Mouse (Mus musculus) heart, embryonic 12.5 days (tissue): ENCODE results near the gene Ptdss2. TPM values are rescaled to one million over a fixed set of nuclear protein-coding genes. Genes with fewer than 3 reads are reported as not detected.

ENCODE experiments used
- ATAC-seq: fragments of 200-750 bp; cut with Nextera tagmentation; 2 replicates; pipeline ENCODE4 v1.8.0; 2017; ENCODE audit warnings: moderate TSS enrichment, moderate library complexity; ENCODE audit not compliant: insufficient number of reproducible peaks, low FRiP score
- H3K27ac ChIP-seq: fragments of 300-500 bp; sonication (generic); 2 replicates; pipeline ENCODE4 v1.5.1; 2016; ENCODE audit warnings: mild to moderate bottlenecking, moderate library complexity; ENCODE audit not compliant: poor library complexity, severe bottlenecking
- H3K27me3 ChIP-seq: fragments of 300-500 bp; sonication (generic); replicated peaks from 2 replicates; pipeline ENCODE4 v1.6.1; 2016; ENCODE audit warnings: mild to moderate bottlenecking, moderate library complexity
- H3K36me3 ChIP-seq: fragments of 300-500 bp; sonication (generic); 2 replicates; pipeline ENCODE4 v1.6.1; 2016; ENCODE audit warnings: mild to moderate bottlenecking, moderate library complexity
- H3K4me1 ChIP-seq: fragments of 300-500 bp; sonication (generic); replicated peaks from 2 replicates; pipeline ENCODE4 v1.6.1; 2016; ENCODE audit warnings: mild to moderate bottlenecking
- H3K4me2 ChIP-seq: fragments of 300-500 bp; sonication (generic); 2 replicates; pipeline ENCODE4 v1.6.1; 2016; ENCODE audit warnings: mild to moderate bottlenecking, moderate library complexity
- H3K4me3 ChIP-seq: fragments of 300-500 bp; sonication (generic); 2 replicates; pipeline ENCODE4 v1.5.1; 2016; ENCODE audit warnings: mild to moderate bottlenecking
- H3K9ac ChIP-seq: fragments of 300-500 bp; sonication (generic); 2 replicates; pipeline ENCODE4 v1.6.1; 2016; ENCODE audit warnings: mild to moderate bottlenecking, moderate library complexity
- H3K9me3 ChIP-seq: fragments of 300-500 bp; sonication (generic); replicated peaks from 2 replicates; pipeline ENCODE4 v1.6.1; 2016; ENCODE audit warnings: mild to moderate bottlenecking, moderate library complexity
- WGBS: fragments of 180-500 bp; shearing (Covaris S2); methylation state at CpG from one replicate; pipeline ENCODE4 v1.1.7; 2016; 5-methylcytosine and 5-hydroxymethylcytosine counted together
- polyA plus RNA-seq: library from polyadenylated mRNA; unstranded; fragments of >200 nt; fragmentation: Nextera tagmentation; extraction: Ambion mirVana; gene quantifications from 2 replicates; pipeline ENCODE4 v1.2.1, GENCODE M21; 2016

Gene Ptdss2
- polyA plus RNA-seq, 1 experiment from 2014 or later, result 65.9 TPM

DNA sequence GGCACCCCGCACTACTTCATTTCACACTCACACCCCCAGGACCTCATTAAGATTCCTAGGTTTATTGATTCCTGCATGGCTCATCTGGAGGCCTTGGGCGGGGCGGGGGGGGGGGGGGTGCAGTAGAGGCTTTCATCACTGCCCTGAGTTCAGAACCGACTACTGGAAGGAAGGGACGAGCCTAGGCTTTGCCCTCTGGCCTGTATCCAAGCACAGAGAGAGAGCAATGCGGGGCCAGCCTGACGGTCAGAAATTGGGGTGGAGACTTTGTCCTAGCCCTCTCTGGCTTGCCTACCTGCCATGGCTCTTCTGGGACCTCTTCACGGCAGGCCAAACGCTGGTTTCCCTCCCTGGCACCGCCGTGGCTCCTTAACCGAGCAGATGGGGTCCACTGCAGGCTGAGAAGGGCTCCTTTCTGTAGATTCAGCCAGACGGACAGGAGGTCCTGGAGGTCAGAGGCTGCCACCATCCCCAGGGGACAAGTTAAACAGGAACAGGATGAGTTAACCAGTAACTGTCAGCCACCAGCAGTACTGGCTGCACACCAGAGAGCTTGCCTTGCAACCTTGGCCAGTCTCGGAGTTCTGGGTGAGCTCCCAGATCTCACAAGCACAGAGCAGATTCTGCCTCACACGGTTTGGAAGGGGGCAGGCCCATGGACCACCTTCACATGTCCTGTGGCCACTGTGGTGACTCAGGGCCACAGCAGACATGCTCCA lies 27.5 kb upstream of the Ptdss2 start:
- peaks cover 63% of the 10 kb centered on the region for H3K27me3 ChIP-seq

DNA sequence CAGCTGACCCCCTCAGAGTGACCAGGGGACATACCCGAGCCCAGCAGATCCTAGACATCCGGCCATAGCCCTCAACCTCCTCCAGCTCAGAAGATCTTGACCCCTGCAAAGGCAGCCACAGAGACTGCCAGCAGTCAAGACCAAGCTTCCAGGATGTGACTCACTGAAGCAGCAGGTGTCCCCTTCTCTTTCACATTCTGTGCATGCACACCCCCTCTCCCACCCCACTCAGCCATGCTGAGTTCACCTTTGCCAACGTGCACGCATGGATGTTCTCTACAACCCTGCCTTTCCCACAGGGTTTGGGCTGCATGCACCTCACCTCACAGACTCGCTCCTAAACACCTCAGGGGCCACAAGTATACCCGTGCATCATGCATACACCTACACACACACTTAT lies 26.2 kb upstream of the Ptdss2 start:
- H3K9me3 ChIP-seq, result no peaks in the 10 kb centered on the region
- H3K9ac ChIP-seq, result no peak overlapping the region
- no peaks in the 10 kb centered on the region for H3K36me3 ChIP-seq
- peak overlapping the region; percentile 36 for H3K4me2 ChIP-seq
- H3K4me1 ChIP-seq, result peaks cover 20% of the 10 kb centered on the region
- no peak overlapping the region for H3K4me3 ChIP-seq
- 0 out of 2 replicates have a peak overlapping the region, but pooled peaks have one; percentile 1 for H3K27ac ChIP-seq
- ATAC-seq, result no peak
- WGBS, result 74% methylated on average over 6 of the region's 6 CpGs
- H3K27me3 ChIP-seq, result peaks cover 61% of the 10 kb centered on the region

More for the DNA sequence above, 27.5 kb upstream of the Ptdss2 start:
- 69% methylated on average over 15 of the region's 15 CpGs for WGBS
- no peaks in the 10 kb centered on the region for H3K36me3 ChIP-seq
- H3K4me1 ChIP-seq, result peaks cover 13% of the 10 kb centered on the region
- no peak for ATAC-seq
- no peaks in the 10 kb centered on the region for H3K9me3 ChIP-seq
- no peak overlapping the region for H3K9ac ChIP-seq
- no peak overlapping the region for H3K27ac ChIP-seq
- H3K4me3 ChIP-seq, result no peak overlapping the region
- H3K4me2 ChIP-seq, result no peak overlapping the region

- no peaks in the 10 kb centered on the region for H3K36me3 ChIP-seq
- H3K4me3 ChIP-seq, result 0 out of 2 replicates have a peak overlapping the region, but pooled peaks have one; percentile 7
- peak overlapping the region; percentile 36 for H3K4me2 ChIP-seq
- H3K4me1 ChIP-seq, result peaks cover 20% of the 10 kb centered on the region
- peaks cover 61% of the 10 kb centered on the region for H3K27me3 ChIP-seq
- H3K27ac ChIP-seq, result 0 out of 2 replicates have a peak overlapping the region, but pooled peaks have one; percentile 1
- H3K9ac ChIP-seq, result no peak overlapping the region
- WGBS, result 25% methylated on average over 6 of the region's 6 CpGs
- no peaks in the 10 kb centered on the region for H3K9me3 ChIP-seq
- ATAC-seq, result peak; percentile 43; the same call in 1 of the 2 replicates
Measured at GRCm38 (mm10) chr7:141096649-141097056, 25.5 kb upstream of the Ptdss2 start.

- ATAC-seq, result no peak
- no peaks in the 10 kb centered on the region for H3K9me3 ChIP-seq
- H3K4me1 ChIP-seq, result peaks cover 17% of the 10 kb centered on the region
- no peak overlapping the region for H3K9ac ChIP-seq
- WGBS, result 72% methylated on average over 5 of the region's 5 CpGs
- H3K27ac ChIP-seq, result no peak overlapping the region
- H3K27me3 ChIP-seq, result peaks cover 62% of the 10 kb centered on the region
- H3K4me2 ChIP-seq, result no peak overlapping the region
- no peak overlapping the region for H3K4me3 ChIP-seq
- no peaks in the 10 kb centered on the region for H3K36me3 ChIP-seq
Measured at GRCm38 (mm10) chr7:141097177-141097576, 25.0 kb upstream of the Ptdss2 start.

DNA sequence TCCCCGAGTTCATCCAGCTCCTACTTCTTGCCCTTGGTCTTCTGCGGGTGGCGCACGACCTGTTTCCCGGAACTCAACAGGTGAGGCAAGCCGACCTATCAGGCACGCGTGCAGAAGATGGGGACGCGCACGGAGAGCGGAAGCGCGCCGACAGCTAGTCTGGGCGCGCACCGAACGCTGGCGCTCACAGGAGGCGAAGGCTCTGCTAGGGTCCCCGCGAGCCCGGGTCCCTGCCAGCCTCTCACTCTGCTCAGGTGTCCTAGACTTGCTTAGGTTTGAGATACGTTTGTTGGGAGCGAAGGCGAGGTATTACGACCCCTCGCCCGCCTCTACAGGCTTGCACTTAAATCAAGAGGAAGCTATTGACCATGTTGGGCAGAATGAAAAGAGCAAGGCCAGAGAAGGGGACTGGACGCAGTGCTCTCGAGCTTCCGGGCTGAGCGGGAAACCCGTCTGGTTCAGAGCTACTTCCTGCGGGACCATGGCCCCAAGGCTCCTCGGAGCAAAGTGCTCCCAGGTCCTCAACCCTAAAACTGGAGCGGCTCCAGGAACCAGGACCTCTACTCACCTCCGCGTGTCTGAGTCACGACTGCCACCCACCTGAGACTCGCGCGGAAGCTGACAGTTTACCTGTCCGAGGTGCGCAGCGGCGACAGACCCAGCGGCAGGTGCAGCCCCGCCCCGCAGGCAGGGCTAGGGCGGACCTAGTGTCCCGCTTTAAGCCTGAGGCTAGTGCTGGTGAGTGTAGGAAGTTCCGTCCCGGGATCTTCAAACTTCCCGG lies 22.1 kb upstream of the Ptdss2 start, which contains the start of gene Sigirr:
TSS of gene Sigirr (minus strand) at position 662 of the 781 bp plus-strand sequence.
- no peak for ATAC-seq
- H3K4me1 ChIP-seq, result peaks cover 16% of the 10 kb centered on the region
- WGBS, result 1% methylated on average over 56 of the region's 56 CpGs
- H3K9me3 ChIP-seq, result no peaks in the 10 kb centered on the region
- no peak within 1 kb of the TSS for H3K27ac ChIP-seq
- H3K4me3 ChIP-seq, result peak within 1 kb of the TSS; percentile 52
- H3K9ac ChIP-seq, result peak within 1 kb of the TSS; percentile 66
- peaks cover 62% of the 10 kb centered on the region for H3K27me3 ChIP-seq
- peak within 1 kb of the TSS; percentile 95 for H3K4me2 ChIP-seq
- no peaks in the 10 kb centered on the region for H3K36me3 ChIP-seq

GRCm38 (mm10) chr7:141103161-141103560 lies 19.0 kb upstream of the Ptdss2 start:
- no peak overlapping the region for H3K4me3 ChIP-seq
- H3K36me3 ChIP-seq, result no peaks in the 10 kb centered on the region
- peaks cover 11% of the 10 kb centered on the region for H3K4me1 ChIP-seq
- H3K9me3 ChIP-seq, result no peaks in the 10 kb centered on the region
- no peak overlapping the region for H3K9ac ChIP-seq
- no peak for ATAC-seq
- H3K27me3 ChIP-seq, result peaks cover 47% of the 10 kb centered on the region
- WGBS, result 51% methylated on average over 3 of the region's 3 CpGs
- no peak overlapping the region for H3K27ac ChIP-seq
- no peak overlapping the region for H3K4me2 ChIP-seq

GRCm38 (mm10) chr7:141115874-141116273 lies 6.3 kb upstream of the Ptdss2 start:
- Histone ChIP-seq H3K27me3 (peaks cover 30% of the 10 kb centered on the region), H3K36me3 (no peaks in the 10 kb centered on the region), H3K4me3 (no peak overlapping the region), H3K9me3 (no peaks in the 10 kb centered on the region), H3K4me2 (no peak overlapping the region), H3K4me1 (no peaks in the 10 kb centered on the region), H3K27ac (no peak overlapping the region), H3K9ac (no peak overlapping the region)
- no peak for ATAC-seq
- WGBS, result 84% methylated on average over 9 of the region's 9 CpGs

DNA sequence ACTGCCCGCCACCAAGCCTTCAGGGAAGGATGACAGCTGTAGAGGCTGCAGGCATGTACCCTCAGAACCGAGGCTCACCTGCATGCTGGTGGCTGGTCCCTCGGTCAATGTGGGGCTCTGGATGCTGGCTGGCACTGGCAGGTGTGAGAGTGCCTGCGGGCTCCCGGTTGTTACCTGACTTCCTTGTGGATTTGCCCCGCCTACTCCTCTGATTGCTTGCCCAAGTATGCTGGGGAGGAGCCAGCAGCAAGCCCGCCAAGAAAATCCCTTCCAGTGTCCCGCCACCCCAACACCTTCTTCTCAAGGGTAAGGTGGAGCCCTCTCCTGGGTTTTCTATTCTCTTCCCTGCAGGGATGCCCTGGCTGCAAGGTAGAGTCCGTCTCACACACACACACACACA lies 4.5 kb upstream of the Ptdss2 start, which contains the start of gene Ano9:
TSS of gene Ano9 (minus strand) at position 171 of the 400 bp plus-strand sequence.
- no peak within 1 kb of the TSS for H3K9ac ChIP-seq
- WGBS, result 9% methylated on average over 9 of the region's 9 CpGs
- ATAC-seq, result no peak

GRCm38 (mm10) chr7:141119487-141119886 lies 2.7 kb upstream of the Ptdss2 start:
- H3K27me3 ChIP-seq, result peaks cover 30% of the 10 kb centered on the region
- no peak overlapping the region for H3K4me2 ChIP-seq
- peaks cover 10% of the 10 kb centered on the region for H3K4me1 ChIP-seq
- H3K36me3 ChIP-seq, result no peaks in the 10 kb centered on the region
- whole genome bisulfite sequencing, result 54% methylated on average over 3 of the region's 3 CpGs
- no peak overlapping the region for H3K9ac ChIP-seq
- H3K9me3 ChIP-seq, result no peaks in the 10 kb centered on the region
- no peak overlapping the region for H3K4me3 ChIP-seq
- no peak for ATAC-seq
- H3K27ac ChIP-seq, result no peak overlapping the region

More for the DNA sequence above, 4.5 kb upstream of the Ptdss2 start, which contains the start of gene Ano9:
- no peak within 1 kb of the TSS for H3K4me2 ChIP-seq
- peaks cover 30% of the 10 kb centered on the region for H3K27me3 ChIP-seq
- H3K4me3 ChIP-seq, result no peak within 1 kb of the TSS
- H3K9me3 ChIP-seq, result no peaks in the 10 kb centered on the region
- H3K27ac ChIP-seq, result no peak within 1 kb of the TSS
- H3K36me3 ChIP-seq, result no peaks in the 10 kb centered on the region
- peaks cover 5% of the 10 kb centered on the region for H3K4me1 ChIP-seq

DNA sequence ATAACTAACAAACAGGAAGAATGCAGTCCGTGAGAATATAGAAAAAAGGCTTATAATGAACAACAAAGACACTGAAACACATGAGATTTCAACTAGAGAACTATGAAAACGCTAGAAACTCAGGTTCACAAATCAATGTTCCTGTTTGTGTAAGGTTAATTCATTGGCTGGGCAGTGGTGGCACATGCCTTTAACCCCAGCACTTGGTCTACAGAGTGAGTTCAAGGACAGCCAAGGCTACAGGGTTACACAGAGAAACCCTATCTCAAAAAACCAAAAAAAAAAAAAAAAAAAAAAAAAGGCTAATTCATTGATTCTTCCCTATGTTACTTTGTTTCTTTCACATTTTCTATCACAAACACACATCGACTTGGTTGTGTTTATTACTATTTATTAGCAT lies 1.6 kb upstream of the Ptdss2 start:
- 86% methylated on average over 3 of the region's 3 CpGs for WGBS
- peaks cover 10% of the 10 kb centered on the region for H3K4me1 ChIP-seq
- ATAC-seq, result no peak
- no peaks in the 10 kb centered on the region for H3K9me3 ChIP-seq
- H3K4me2 ChIP-seq, result no peak overlapping the region
- no peak overlapping the region for H3K27ac ChIP-seq
- no peak overlapping the region for H3K9ac ChIP-seq
- H3K27me3 ChIP-seq, result peaks cover 27% of the 10 kb centered on the region
- no peak overlapping the region for H3K4me3 ChIP-seq
- H3K36me3 ChIP-seq, result no peaks in the 10 kb centered on the region

GRCm38 (mm10) chr7:141121051-141121531 lies 1.1 kb upstream of the Ptdss2 start:
- peaks cover 22% of the 10 kb centered on the region for H3K27me3 ChIP-seq
- WGBS, result 73% methylated on average over 5 of the region's 5 CpGs
- H3K4me2 ChIP-seq, result no peak overlapping the region
- no peaks in the 10 kb centered on the region for H3K9me3 ChIP-seq
- H3K4me3 ChIP-seq, result no peak overlapping the region
- H3K9ac ChIP-seq, result no peak overlapping the region
- peaks cover 10% of the 10 kb centered on the region for H3K4me1 ChIP-seq
- no peak overlapping the region for H3K27ac ChIP-seq
- no peak for ATAC-seq
- H3K36me3 ChIP-seq, result no peaks in the 10 kb centered on the region
